Comparison of ENCODE assay signal across 22 mouse cellular contexts in genomic region chr6:124585761-124586160, GRCm38 (mm10). TPM values are rescaled to one million over a fixed set of nuclear protein-coding genes. Genes with fewer than 3 reads are reported as not detected.
DNase-seq lines count a peak whose midpoint lies in the region; ATAC-seq lines count a peak whose summit lies in the region.
"Had no signal": no experiment of that assay in that cellular context is flagged by ENCODE, and none has a peak within 500 bp of the region (broad histone marks: within the 10 kb centered on the region; RNA-seq: fewer than 3 reads in every experiment).

No protein-coding gene starts in this region.

- H3K9me3 ChIP-seq in midbrain, embryonic 14.5 days (ENCODE audit: control insufficient read depth, low read length), result no peaks in the 10 kb centered on the region
- no peaks in the 10 kb centered on the region for H3K9me3 ChIP-seq in forebrain, embryonic 13.5 days (replicated peaks)
- H3K9me3 ChIP-seq: embryonic facial prominence, embryonic 10.5 days; hindbrain, embryonic 15.5 days; liver, embryonic 13.5 days had no signal

- DNase-seq in gastrocnemius, adult 18-20 months (ENCODE audit: low spot score), result peak; percentile 20
- DNase-seq in gastrocnemius, postnatal 4 days (ENCODE audit: low spot score in 2 of 2), result no peak
- peak; percentile 66 for DNase-seq in 3T3-L1 (ENCODE audit: low read depth, low spot score)
- peak; percentile 83 for DNase-seq in adrenal gland, postnatal 25 days
- DNase-seq in heart, adult 9 months (ENCODE audit: low spot score in 2 of 2), result peak; percentile 15 to 51
- DNase-seq in midbrain, embryonic 14.5 days, result no peak
- DNase-seq in spleen, postnatal 14 days (ENCODE audit: low spot score in 2 of 2), result no peak
- DNase-seq: cerebellum, postnatal 14 days; forebrain, postnatal 0 days; kidney, adult 2 months; kidney, postnatal 36 days; liver, embryonic 13.5 days had no signal

- ATAC-seq in midbrain, embryonic 14.5 days (ENCODE audit: low FRiP score, low TSS enrichment), result no peak
- no peak for ATAC-seq in forebrain, embryonic 13.5 days
- ATAC-seq: forebrain, postnatal 0 days; lung, postnatal 0 days had no signal

- WGBS in midbrain, embryonic 14.5 days, result 90% methylated on average over 3 of the region's 3 CpGs
- 80% methylated on average over 3 of the region's 3 CpGs for WGBS in forebrain, embryonic 13.5 days

- no peaks in the 10 kb centered on the region for H3K36me3 ChIP-seq in midbrain, embryonic 14.5 days (ENCODE audit: control insufficient read depth, insufficient read depth, low read length)
- H3K36me3 ChIP-seq in forebrain, embryonic 13.5 days (ENCODE audit: poor library complexity, severe bottlenecking), result no peaks in the 10 kb centered on the region
- H3K36me3 ChIP-seq: embryonic facial prominence, embryonic 10.5 days; hindbrain, embryonic 15.5 days; liver, embryonic 13.5 days had no signal

- H3K4me3 ChIP-seq in midbrain, embryonic 14.5 days (replicated peaks; ENCODE audit: low read depth, low read length), result no peak overlapping the region
- H3K4me3 ChIP-seq in forebrain, embryonic 13.5 days, result no peak overlapping the region
- H3K4me3 ChIP-seq: embryonic facial prominence, embryonic 10.5 days; erythroblast, embryonic 14.5 days; hindbrain, embryonic 15.5 days; liver, embryonic 13.5 days had no signal

- H3K27ac ChIP-seq in midbrain, embryonic 14.5 days (replicated peaks; ENCODE audit: low read depth, low read length), result no peak overlapping the region
- H3K27ac ChIP-seq in forebrain, embryonic 13.5 days, result no peak overlapping the region
- H3K27ac ChIP-seq: embryonic facial prominence, embryonic 10.5 days; hindbrain, embryonic 15.5 days; liver, embryonic 13.5 days had no signal

- H3K4me1 ChIP-seq in midbrain, embryonic 14.5 days (ENCODE audit: control insufficient read depth, insufficient read depth, low read length), result no peaks in the 10 kb centered on the region
- H3K4me1 ChIP-seq in forebrain, embryonic 13.5 days, result no peaks in the 10 kb centered on the region
- H3K4me1 ChIP-seq: embryonic facial prominence, embryonic 10.5 days; hindbrain, embryonic 15.5 days; liver, embryonic 13.5 days had no signal

- H3K9ac ChIP-seq in midbrain, embryonic 14.5 days (replicated peaks; ENCODE audit: low read length), result no peak overlapping the region
- H3K9ac ChIP-seq in forebrain, embryonic 13.5 days, result no peak overlapping the region
- H3K9ac ChIP-seq: forebrain, postnatal 0 days; hindbrain, embryonic 15.5 days; liver, embryonic 13.5 days had no signal

- no peaks in the 10 kb centered on the region for H3K27me3 ChIP-seq in midbrain, embryonic 14.5 days (ENCODE audit: control insufficient read depth, insufficient read depth, low read length)
- H3K27me3 ChIP-seq in forebrain, embryonic 13.5 days, result no peaks in the 10 kb centered on the region
- H3K27me3 ChIP-seq: CH12.LX; hindbrain, embryonic 15.5 days; liver, embryonic 13.5 days had no signal

- no peak overlapping the region for H3K4me2 ChIP-seq in midbrain, embryonic 14.5 days (ENCODE audit: low read length)
- no peak overlapping the region for H3K4me2 ChIP-seq in forebrain, embryonic 13.5 days
- H3K4me2 ChIP-seq: hindbrain, embryonic 15.5 days; liver, embryonic 13.5 days had no signal

RNA-seq across cellular contexts. Expression of gene C1rb, which starts 15.7 kb away (rescaled TPM):
- total RNA-seq in gastrocnemius, adult 18-20 months (2021), result 1 to 10 TPM in 1 of 2 experiments, under 1 TPM in 1; 0.84 to 1.4 TPM
- 1 to 10 TPM; 1.3 to 1.7 TPM for total RNA-seq in gastrocnemius, postnatal 4 days (2021)
- total RNA-seq in adrenal gland, postnatal 25 days (2021), result 2.7 and 4.7 TPM in 2 replicates
- not detected in 2 replicates for polyA plus RNA-seq in midbrain, embryonic 14.5 days (2014; fragmentation: Nextera tagmentation; extraction: Ambion mirVana)
- polyA plus RNA-seq in forebrain, embryonic 13.5 days (2015; fragmentation: Nextera tagmentation; extraction: Ambion mirVana), result not detected in 2 replicates
- total RNA-seq: CH12.LX; forebrain, postnatal 0 days; layer of hippocampus, postnatal 25 days; megakaryocyte-erythroid progenitor cell, adult 5-6 weeks had no signal
- polyA plus RNA-seq: embryonic facial prominence, embryonic 10.5 days; erythroblast, embryonic 14.5 days; forebrain, postnatal 0 days; heart, embryonic 14.5 days; hindbrain, embryonic 15.5 days; kidney, adult 2 months; liver, embryonic 13.5 days; neural tube, embryonic 14.5 days had no signal

RNA-seq across cellular contexts. Expression of gene C1s1, which starts 43.6 kb away (rescaled TPM):
- 10 to 100 TPM; 16.3 to 26.1 TPM for total RNA-seq in gastrocnemius, adult 18-20 months (2021)
- 10 to 100 TPM; 41.1 to 44.1 TPM for total RNA-seq in gastrocnemius, postnatal 4 days (2021)
- total RNA-seq in adrenal gland, postnatal 25 days (2021), result 36.5 and 38.0 TPM in 2 replicates
- polyA plus RNA-seq in midbrain, embryonic 14.5 days (2014; fragmentation: Nextera tagmentation; extraction: Ambion mirVana), result 0.27 and 0.28 TPM in 2 replicates
- 0.14 and 0.40 TPM in 2 replicates for polyA plus RNA-seq in forebrain, embryonic 13.5 days (2015; fragmentation: Nextera tagmentation; extraction: Ambion mirVana)
- total RNA-seq: megakaryocyte-erythroid progenitor cell, adult 5-6 weeks had no signal
- polyA plus RNA-seq: erythroblast, embryonic 14.5 days had no signal

RNA-seq across cellular contexts. Expression of gene C1s2, which starts 50.1 kb away (rescaled TPM):
- total RNA-seq in gastrocnemius, adult 18-20 months (2021), result under 1 TPM; 0.48 to 0.76 TPM
- under 1 TPM; 0.86 to 0.98 TPM for total RNA-seq in gastrocnemius, postnatal 4 days (2021)
- total RNA-seq in adrenal gland, postnatal 25 days (2021), result 1.7 and 2.9 TPM in 2 replicates
- 0.08 TPM in 2 replicates for polyA plus RNA-seq in midbrain, embryonic 14.5 days (2014; fragmentation: Nextera tagmentation; extraction: Ambion mirVana)
- 0.13 TPM in 1 of 2 replicates, not detected in the other for polyA plus RNA-seq in forebrain, embryonic 13.5 days (2015; fragmentation: Nextera tagmentation; extraction: Ambion mirVana)
- total RNA-seq: megakaryocyte-erythroid progenitor cell, adult 5-6 weeks had no signal
- polyA plus RNA-seq: embryonic facial prominence, embryonic 10.5 days; erythroblast, embryonic 14.5 days; heart, embryonic 14.5 days; liver, embryonic 13.5 days had no signal

Comparison
In these comparisons a context has a peak if more than half of its experiments do, and no peak if none do; other contexts are left out.
1. DNase-seq: peak in gastrocnemius, adult 18-20 months (single experiment), 3T3-L1 (single experiment), adrenal gland, postnatal 25 days (single experiment) and heart, adult 9 months (2 of 2); none in gastrocnemius, postnatal 4 days (0 of 2), midbrain, embryonic 14.5 days (single experiment) and spleen, postnatal 14 days (0 of 2).